Mouse (Mus musculus) liver, embryonic 13.5 days (tissue): ENCODE results near the gene Rasal2. TPM values are rescaled to one million over a fixed set of nuclear protein-coding genes. Genes with fewer than 3 reads are reported as not detected.

Source experiments
- ATAC-seq: fragments of 200-750 bp; cut with Nextera tagmentation; 2 replicates; pipeline ENCODE4 v1.8.0; 2017; ENCODE audit warnings: low read depth, mild to moderate bottlenecking, moderate number of reproducible peaks, moderate library complexity
- DNase-seq: peaks from one replicate; pipeline ENCODE4 v3.0.0; 2022
- H3K27ac ChIP-seq: fragments of 300-500 bp; sonication (generic); 2 replicates; pipeline ENCODE4 v1.5.1; 2015; ENCODE audit warnings: moderate library complexity, mild to moderate bottlenecking, inconsistent platforms
- H3K27me3 ChIP-seq: fragments of 300-500 bp; sonication (generic); 2 replicates; pipeline ENCODE4 v1.6.1; 2015; ENCODE audit warnings: mild to moderate bottlenecking, inconsistent platforms
- H3K36me3 ChIP-seq: fragments of 300-500 bp; sonication (generic); 2 replicates; pipeline ENCODE4 v1.6.1; 2015; ENCODE audit warnings: mild to moderate bottlenecking, inconsistent platforms
- H3K4me1 ChIP-seq: fragments of 300-500 bp; sonication (generic); replicated peaks from 2 replicates; pipeline ENCODE4 v1.6.1; 2015; ENCODE audit warnings: inconsistent platforms
- H3K4me2 ChIP-seq: fragments of 300-500 bp; sonication (generic); 2 replicates; pipeline ENCODE4 v1.6.1; 2015; ENCODE audit warnings: inconsistent platforms, mild to moderate bottlenecking, moderate library complexity
- H3K4me3 ChIP-seq: fragments of 300-500 bp; sonication (generic); replicated peaks from 2 replicates; pipeline ENCODE4 v1.5.1; 2015; ENCODE audit warnings: mild to moderate bottlenecking, inconsistent platforms
- H3K9ac ChIP-seq: fragments of 300-500 bp; sonication (generic); 2 replicates; pipeline ENCODE4 v1.6.1; 2015; ENCODE audit warnings: mild to moderate bottlenecking, inconsistent platforms
- H3K9me3 ChIP-seq: fragments of 300-500 bp; sonication (generic); replicated peaks from 2 replicates; pipeline ENCODE4 v1.6.1; 2016; ENCODE audit warnings: inconsistent platforms
- WGBS: fragments of 180-500 bp; shearing (Covaris S2); methylation state at CpG from one replicate; pipeline ENCODE4 v1.1.7; 2015; ENCODE audit not compliant: insufficient replicate concordance; 5-methylcytosine and 5-hydroxymethylcytosine counted together
- polyA plus RNA-seq: library from polyadenylated mRNA; unstranded; fragments of >200 nt; fragmentation: Nextera tagmentation; extraction: Ambion mirVana; gene quantifications from 2 replicates; pipeline ENCODE4 v1.2.1, GENCODE M21; 2015

Rasal2 gene
- polyA plus RNA-seq, 1 experiment from 2014 or later = 1.5 TPM

DNA sequence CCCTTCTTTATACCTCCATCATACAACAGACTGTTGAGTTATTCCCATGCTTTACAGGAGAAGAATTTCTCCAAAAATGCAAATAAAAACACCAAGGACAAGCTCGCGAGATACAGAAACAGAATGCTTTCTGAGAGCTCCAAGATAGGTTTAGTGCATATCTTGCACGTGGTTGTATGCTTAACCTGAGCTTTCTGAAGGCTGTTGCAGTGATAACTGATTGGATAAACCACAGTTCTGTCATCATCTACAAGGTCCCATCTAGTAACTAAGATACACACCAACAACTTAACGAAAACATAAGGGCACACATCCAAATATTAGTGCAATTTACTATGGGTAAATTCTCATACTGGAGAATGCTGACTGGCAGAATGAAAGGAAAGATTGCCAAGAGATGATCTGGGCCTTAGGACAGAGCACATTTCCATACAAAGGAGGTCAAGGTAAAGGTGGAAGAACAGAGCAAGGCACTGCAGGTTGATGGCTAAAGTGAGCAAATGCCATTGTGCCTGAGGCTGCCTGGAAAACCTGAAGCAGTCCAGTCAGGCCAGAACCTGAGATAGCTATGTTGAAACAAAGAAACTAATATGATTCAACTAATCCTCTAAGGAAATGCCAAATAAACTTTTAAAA lies 136.6 kb downstream of the Rasal2 start:
- ATAC-seq = no peak
- H3K9ac ChIP-seq = no peak overlapping the region
- H3K4me2 ChIP-seq = no peak overlapping the region
- H3K36me3 ChIP-seq = no peaks in the 10 kb centered on the region
- H3K9me3 ChIP-seq = no peaks in the 10 kb centered on the region
- no peak overlapping the region for H3K27ac ChIP-seq
- no peak for DNase-seq
- H3K27me3 ChIP-seq = no peaks in the 10 kb centered on the region
- no peaks in the 10 kb centered on the region for H3K4me1 ChIP-seq
- H3K4me3 ChIP-seq = no peak overlapping the region
- WGBS = 55% methylated on average over 4 of the region's 4 CpGs

DNA sequence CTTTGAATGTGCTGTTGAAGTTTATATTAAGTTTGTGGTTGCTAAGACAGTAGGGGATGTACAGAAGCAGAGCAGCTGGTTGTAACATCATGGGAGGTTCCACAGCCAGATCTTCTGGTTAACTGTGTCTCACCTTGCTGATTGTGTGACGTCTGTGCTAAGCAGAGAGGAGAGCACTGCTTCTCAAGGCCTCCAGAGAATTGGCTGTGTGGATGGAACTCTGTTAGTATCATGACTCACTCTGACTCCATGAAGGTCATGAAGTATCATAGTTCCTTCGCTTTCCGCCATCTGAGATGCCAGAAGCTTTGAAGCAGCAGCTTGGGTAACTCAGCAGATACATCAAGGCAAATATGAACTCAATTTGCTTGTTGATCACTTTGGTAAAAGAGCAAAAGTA lies 144.5 kb downstream of the Rasal2 start:
- WGBS = 61% methylated on average over 3 of the region's 3 CpGs
- ATAC-seq (no peak), DNase-seq (no peak)
- Histone ChIP-seq H3K9ac (no peak overlapping the region), H3K27ac (no peak overlapping the region), H3K4me1 (no peaks in the 10 kb centered on the region), H3K9me3 (no peaks in the 10 kb centered on the region), H3K36me3 (no peaks in the 10 kb centered on the region), H3K4me2 (no peak overlapping the region), H3K27me3 (no peaks in the 10 kb centered on the region), H3K4me3 (no peak overlapping the region)

DNA sequence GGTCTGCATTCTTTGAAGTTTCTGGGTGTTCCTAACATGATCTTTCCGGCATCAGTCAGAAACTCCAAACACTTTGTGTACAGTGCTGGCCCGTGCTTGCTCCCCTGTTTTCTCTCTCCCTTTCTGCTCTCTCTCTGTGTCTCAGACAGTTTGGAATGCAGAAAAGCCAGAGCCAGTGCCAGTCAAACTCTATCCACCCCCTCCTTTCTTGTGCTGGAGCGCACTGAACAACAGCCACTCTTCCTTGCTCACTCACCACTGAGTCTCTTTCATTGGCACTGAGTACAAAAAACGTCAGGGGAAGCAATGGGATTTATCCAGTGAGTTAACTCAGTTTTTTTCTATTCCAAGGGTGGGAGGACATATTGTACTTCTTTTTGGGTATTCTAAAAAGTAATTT lies 155.8 kb downstream of the Rasal2 start:
- H3K27ac ChIP-seq = no peak overlapping the region
- no peak for DNase-seq
- no peak for ATAC-seq
- H3K27me3 ChIP-seq = no peaks in the 10 kb centered on the region
- no peaks in the 10 kb centered on the region for H3K4me1 ChIP-seq
- H3K9ac ChIP-seq = no peak overlapping the region
- H3K9me3 ChIP-seq = no peaks in the 10 kb centered on the region
- WGBS = 47% methylated on average over 4 of the region's 4 CpGs
- H3K36me3 ChIP-seq = no peaks in the 10 kb centered on the region
- H3K4me2 ChIP-seq = no peak overlapping the region
- no peak overlapping the region for H3K4me3 ChIP-seq

DNA sequence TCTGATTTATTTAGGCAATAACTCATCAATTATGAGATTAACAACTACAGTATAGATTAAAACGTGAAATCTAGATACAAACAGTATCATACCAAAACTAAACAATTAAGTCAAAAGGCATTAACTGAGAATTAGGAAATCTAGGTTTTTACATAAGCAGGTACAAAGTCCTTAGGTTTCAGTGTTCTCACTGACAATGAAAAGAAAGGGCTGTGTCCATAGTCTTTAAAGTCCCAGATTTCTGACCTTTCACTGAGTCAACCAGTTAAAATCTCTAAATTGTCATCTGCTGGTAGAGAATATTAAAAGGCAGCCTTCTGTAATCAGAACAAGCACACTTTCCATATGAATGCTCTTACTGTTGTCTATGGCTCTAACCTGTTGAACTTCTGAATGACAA lies 156.6 kb downstream of the Rasal2 start:
- DNase-seq (no peak), ATAC-seq (no peak)
- H3K9me3 ChIP-seq = no peaks in the 10 kb centered on the region
- no peak overlapping the region for H3K9ac ChIP-seq
- no peak overlapping the region for H3K4me3 ChIP-seq
- H3K36me3 ChIP-seq = no peaks in the 10 kb centered on the region
- no peak overlapping the region for H3K27ac ChIP-seq
- H3K4me1 ChIP-seq = no peaks in the 10 kb centered on the region
- WGBS = 52% methylated on average over 1 of the region's 1 CpGs
- no peak overlapping the region for H3K4me2 ChIP-seq
- H3K27me3 ChIP-seq = no peaks in the 10 kb centered on the region

DNA sequence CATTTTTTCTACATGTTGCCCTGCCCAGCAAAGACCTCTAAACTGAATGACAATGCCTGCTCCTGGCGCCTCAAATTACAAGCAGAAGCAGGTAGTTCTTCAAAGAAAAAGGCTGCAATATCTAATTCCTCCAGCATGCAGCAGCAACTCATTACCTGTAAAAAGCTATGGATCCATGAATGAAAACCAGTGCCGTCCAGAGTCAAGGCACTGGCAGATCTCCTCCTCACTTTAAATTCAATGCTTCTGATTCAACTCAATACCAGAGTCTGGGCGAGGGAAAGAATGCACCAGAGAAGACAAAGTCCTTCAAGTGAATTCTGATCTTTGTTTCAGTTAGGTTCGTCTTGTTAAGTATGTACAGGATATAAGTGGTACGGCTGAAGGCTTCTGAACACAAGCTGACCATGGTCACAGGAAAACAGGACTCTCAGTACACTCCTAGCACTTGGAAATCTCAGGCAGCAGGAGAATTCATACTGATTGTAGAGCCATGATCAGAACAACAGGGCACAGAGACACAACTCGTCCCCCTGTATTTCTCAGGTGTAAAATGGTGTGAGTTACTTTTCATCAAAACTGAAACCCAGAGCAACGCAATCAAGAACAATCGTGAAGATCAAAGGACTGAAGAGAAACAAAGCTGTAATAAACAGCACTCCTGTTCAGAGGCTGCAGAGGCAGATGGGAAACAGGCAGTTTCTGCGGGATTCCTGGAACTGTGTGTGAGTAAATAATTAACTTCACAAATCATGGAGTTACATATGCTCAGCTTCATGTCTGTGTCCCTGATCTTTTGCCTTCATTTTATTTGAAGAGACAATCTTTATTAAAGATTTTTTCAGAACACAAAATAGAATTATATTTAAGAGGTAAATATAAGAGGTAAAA lies 158.6 kb downstream of the Rasal2 start:
- 58% methylated on average over 9 of the region's 9 CpGs for WGBS
- Histone ChIP-seq H3K4me3 (no peak overlapping the region), H3K9ac (no peak overlapping the region), H3K27me3 (no peaks in the 10 kb centered on the region), H3K4me2 (no peak overlapping the region), H3K36me3 (no peaks in the 10 kb centered on the region), H3K27ac (no peak overlapping the region), H3K9me3 (no peaks in the 10 kb centered on the region), H3K4me1 (no peaks in the 10 kb centered on the region)
- DNase-seq (no peak), ATAC-seq (no peak)

DNA sequence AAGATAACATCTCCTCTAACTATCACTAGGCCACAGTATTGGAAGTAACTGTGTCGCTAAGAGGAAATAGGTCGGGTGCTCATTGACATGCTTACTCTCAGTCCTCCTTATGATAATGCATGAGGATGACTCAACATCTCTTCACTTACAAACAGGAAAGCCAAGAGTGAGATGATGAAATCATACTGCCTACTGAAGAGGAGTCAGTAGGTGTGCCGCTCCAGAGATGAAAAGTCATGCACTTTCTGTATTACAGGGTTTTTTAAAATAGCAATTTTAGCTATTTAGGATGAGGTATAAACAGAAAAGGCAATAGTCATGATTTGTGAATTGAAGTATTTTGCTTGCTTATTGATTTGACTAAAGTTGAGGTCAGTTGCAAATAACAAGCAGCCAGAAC lies 164.3 kb downstream of the Rasal2 start:
- DNase-seq = no peak
- H3K4me3 ChIP-seq = no peak overlapping the region
- no peak overlapping the region for H3K27ac ChIP-seq
- H3K4me2 ChIP-seq = no peak overlapping the region
- H3K36me3 ChIP-seq = no peaks in the 10 kb centered on the region
- no peaks in the 10 kb centered on the region for H3K27me3 ChIP-seq
- 0 out of 2 replicates have a peak, but pooled peaks cover 2% of the 10 kb centered on the region for H3K4me1 ChIP-seq
- peak; percentile 43; the same call in 1 of the 2 replicates for ATAC-seq
- WGBS = 31% methylated on average over 3 of the region's 3 CpGs
- H3K9me3 ChIP-seq = no peaks in the 10 kb centered on the region
- H3K9ac ChIP-seq = no peak overlapping the region

DNA sequence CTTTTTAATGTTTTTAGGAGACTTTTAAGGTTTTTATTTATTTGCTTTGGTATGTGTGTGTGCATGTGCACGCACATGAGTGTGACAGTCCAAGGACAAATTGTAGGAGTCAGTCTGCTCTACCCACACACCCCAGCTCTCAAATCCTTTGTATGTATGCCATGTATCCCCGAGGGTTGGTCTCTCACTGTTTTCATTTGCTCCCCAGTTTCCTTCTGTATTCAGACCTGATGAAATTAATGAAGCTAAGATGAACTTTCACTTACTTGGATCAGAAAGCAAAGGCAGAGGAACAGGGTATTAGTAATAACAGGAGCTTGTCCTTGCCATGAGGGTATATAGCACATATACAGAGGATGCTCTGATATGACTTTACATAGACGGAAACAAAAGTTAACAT lies 165.1 kb downstream of the Rasal2 start:
- DNase-seq (no peak), ATAC-seq (no peak)
- Histone ChIP-seq H3K4me2 (no peak overlapping the region), H3K27me3 (no peaks in the 10 kb centered on the region), H3K27ac (no peak overlapping the region), H3K4me3 (no peak overlapping the region), H3K9me3 (no peaks in the 10 kb centered on the region), H3K4me1 (0 out of 2 replicates have a peak, but pooled peaks cover 2% of the 10 kb centered on the region), H3K36me3 (no peaks in the 10 kb centered on the region), H3K9ac (no peak overlapping the region)
- WGBS = 59% methylated on average over 3 of the region's 3 CpGs

DNA sequence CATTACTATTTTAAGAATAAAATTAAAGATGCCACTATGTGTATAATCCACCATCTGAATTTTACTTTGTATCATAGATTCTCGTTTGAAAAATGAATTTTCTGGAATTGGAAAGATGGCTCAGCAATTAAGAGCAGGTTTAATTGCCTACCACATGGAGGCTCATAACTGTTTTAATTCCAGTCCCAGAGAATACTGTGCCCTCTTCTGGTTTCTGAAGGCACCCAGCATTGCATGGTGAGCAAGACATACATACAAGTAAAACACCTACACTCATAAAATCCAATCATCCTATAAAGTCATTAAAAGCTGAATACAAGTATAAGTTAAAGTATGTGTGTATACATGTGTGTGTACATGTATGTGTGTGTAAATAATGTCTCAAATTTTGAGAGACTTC lies 165.6 kb downstream of the Rasal2 start:
- no peaks in the 10 kb centered on the region for H3K27me3 ChIP-seq
- no peak overlapping the region for H3K9ac ChIP-seq
- 0 out of 2 replicates have a peak, but pooled peaks cover 2% of the 10 kb centered on the region for H3K4me1 ChIP-seq
- H3K4me2 ChIP-seq = no peak overlapping the region
- H3K36me3 ChIP-seq = no peaks in the 10 kb centered on the region
- WGBS = 47% methylated on average over 1 of the region's 1 CpGs
- no peak for ATAC-seq
- H3K9me3 ChIP-seq = no peaks in the 10 kb centered on the region
- no peak overlapping the region for H3K4me3 ChIP-seq
- no peak overlapping the region for H3K27ac ChIP-seq
- no peak for DNase-seq

DNA sequence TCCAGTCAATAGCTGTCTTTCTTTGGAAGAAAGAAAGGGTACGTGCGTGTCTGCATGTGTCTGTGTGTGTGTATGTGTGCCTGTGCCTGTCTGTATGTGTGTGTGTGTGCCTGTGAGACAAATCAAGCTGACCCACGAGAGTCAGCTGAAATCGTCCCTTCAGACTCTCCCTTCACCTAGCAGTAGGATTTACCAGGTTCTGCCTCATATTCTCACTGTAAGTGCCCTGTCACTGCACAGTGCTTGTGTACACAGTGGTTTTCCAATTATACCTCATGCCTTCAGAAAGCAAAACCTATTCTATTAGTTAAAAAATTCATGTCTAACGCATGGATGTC lies 168.0 kb downstream of the Rasal2 start:
- no peak overlapping the region for H3K9ac ChIP-seq
- H3K4me3 ChIP-seq = no peak overlapping the region
- no peak overlapping the region for H3K4me2 ChIP-seq
- 56% methylated on average over 5 of the region's 5 CpGs for WGBS
- no peak for ATAC-seq
- no peak overlapping the region for H3K27ac ChIP-seq
- no peaks in the 10 kb centered on the region for H3K27me3 ChIP-seq
- DNase-seq = no peak
- H3K36me3 ChIP-seq = no peaks in the 10 kb centered on the region
- 0 out of 2 replicates have a peak, but pooled peaks cover 2% of the 10 kb centered on the region for H3K4me1 ChIP-seq
- no peaks in the 10 kb centered on the region for H3K9me3 ChIP-seq

DNA sequence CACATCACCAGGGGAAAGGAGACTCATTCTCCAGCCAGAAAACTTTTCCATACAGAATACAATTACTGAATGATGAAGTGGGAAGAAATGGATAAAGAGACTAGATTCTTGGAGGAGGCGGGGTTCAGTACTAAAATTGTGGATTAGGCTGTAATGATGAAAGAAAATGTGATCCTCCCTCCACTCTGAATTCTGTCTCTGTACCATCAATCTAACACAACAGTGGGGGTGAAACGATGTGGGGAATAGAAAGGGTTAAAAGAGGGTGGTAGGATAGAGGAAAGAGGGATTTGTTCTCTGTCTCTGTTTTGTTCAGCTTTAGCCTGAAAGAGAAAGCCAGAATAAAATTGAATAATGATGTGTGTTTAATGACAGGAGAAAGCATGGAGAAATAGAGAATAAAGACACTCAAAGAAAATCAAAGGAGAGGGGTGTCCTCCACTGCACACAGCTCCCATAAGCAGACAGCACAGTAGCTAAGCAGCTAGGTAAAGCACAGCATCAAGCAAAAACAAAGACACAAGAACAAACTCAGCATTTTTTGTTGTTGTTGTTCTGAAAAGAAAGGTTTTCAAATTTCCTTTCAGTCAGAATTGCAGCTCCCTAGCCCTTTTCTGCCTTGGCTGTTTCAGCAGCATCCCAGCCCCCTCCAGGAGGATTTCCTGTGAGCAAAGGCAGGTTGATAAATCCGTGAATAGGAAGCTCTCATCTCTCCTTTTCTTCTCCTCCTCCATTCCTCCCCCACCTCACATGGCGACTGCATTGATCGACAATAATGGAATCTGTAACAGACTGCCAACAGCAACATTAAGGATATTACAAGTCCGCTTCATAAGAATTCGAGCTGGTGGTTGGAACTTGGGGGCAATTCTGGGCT lies 168.6 kb downstream of the Rasal2 start:
- no peak overlapping the region for H3K27ac ChIP-seq
- H3K27me3 ChIP-seq = no peaks in the 10 kb centered on the region
- H3K36me3 ChIP-seq = no peaks in the 10 kb centered on the region
- 0 out of 2 replicates have a peak, but pooled peaks cover 2% of the 10 kb centered on the region for H3K4me1 ChIP-seq
- H3K9ac ChIP-seq = no peak overlapping the region
- no peak for ATAC-seq
- WGBS = 47% methylated on average over 7 of the region's 7 CpGs
- H3K4me3 ChIP-seq = no peak overlapping the region
- no peak for DNase-seq
- no peaks in the 10 kb centered on the region for H3K9me3 ChIP-seq
- H3K4me2 ChIP-seq = no peak overlapping the region

DNA sequence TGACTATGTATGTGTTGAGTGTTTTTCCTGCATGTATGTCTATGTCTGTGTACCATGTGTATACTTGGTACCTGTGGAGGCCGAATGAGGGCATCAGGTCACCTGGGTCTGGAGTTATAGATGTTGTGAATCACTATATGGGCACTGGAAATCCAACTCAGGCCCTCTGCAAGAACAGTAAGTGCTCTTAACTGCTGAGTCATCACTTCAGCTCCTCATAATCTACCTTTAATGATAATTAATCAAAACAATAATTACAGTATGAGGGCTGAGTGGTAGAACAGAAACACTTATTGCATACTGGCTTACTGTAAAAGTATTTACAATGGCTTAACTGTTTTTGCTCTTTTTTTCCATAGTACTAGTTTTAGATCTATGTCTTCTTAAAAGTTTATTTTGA lies 172.7 kb downstream of the Rasal2 start:
- no peak for ATAC-seq
- no peak overlapping the region for H3K27ac ChIP-seq
- no peaks in the 10 kb centered on the region for H3K27me3 ChIP-seq
- H3K9ac ChIP-seq = no peak overlapping the region
- no peak overlapping the region for H3K4me2 ChIP-seq
- no peaks in the 10 kb centered on the region for H3K9me3 ChIP-seq
- WGBS = 75% methylated on average over 1 of the region's 1 CpGs
- no peak overlapping the region for H3K4me3 ChIP-seq
- no peak for DNase-seq
- H3K36me3 ChIP-seq = no peaks in the 10 kb centered on the region
- peaks cover 9% of the 10 kb centered on the region for H3K4me1 ChIP-seq
